Mouse (Mus musculus) E14TG2a.4 (cell line): ENCODE results near the gene Rnf34.

Experiments used
- CTCF ChIP-seq: conservative IDR thresholded peaks from 2 replicates; pipeline ENCODE4 v1.5.1; 2014; ENCODE audit warnings: low read length
- NANOG ChIP-seq: IDR thresholded peaks from 2 replicates; pipeline ENCODE4 v1.6.1; 2014; ENCODE audit warnings: borderline replicate concordance, low read length, mixed read lengths
- POU5F1 ChIP-seq: IDR thresholded peaks from 2 replicates; pipeline ENCODE4 v1.6.1; 2014; ENCODE audit warnings: low read length, borderline replicate concordance

- TF ChIP-seq CTCF: no peak
- TF ChIP-seq POU5F1: no peak
- TF ChIP-seq NANOG: no peak
Measured at GRCm38 (mm10) chr5:122855858-122856257, 6.0 kb downstream of the Rnf34 start.
